Mouse (Mus musculus): ENCODE results near the gene Exo5. TPM values are rescaled to one million over a fixed set of nuclear protein-coding genes. Genes with fewer than 3 reads are reported as not detected.
A peak's percentile ranks its signal among the peaks of the same experiment; 100 is the strongest.

Gene Exo5
- total RNA-seq (2021), result 10 to 100 TPM in 1 of 2 experiments, 1 to 10 TPM in 1; 9.4 to 10.1 TPM
- long read RNA-seq, experiment 1, transcript Exo5-201 (2 exons, 1,996 nt), result major isoform, 8 of 10 reads
- long read RNA-seq, experiment 1, partial matches to known transcripts, result 0 of 10 reads
- long read RNA-seq, experiment 1, other reads (novel, unspliced or antisense), result 1 of 10 reads
- long read RNA-seq, experiment 2, partial matches to known transcripts, result 0 of 4 reads
- long read RNA-seq, experiment 2, other reads (novel, unspliced or antisense), result 0 of 4 reads

DNA sequence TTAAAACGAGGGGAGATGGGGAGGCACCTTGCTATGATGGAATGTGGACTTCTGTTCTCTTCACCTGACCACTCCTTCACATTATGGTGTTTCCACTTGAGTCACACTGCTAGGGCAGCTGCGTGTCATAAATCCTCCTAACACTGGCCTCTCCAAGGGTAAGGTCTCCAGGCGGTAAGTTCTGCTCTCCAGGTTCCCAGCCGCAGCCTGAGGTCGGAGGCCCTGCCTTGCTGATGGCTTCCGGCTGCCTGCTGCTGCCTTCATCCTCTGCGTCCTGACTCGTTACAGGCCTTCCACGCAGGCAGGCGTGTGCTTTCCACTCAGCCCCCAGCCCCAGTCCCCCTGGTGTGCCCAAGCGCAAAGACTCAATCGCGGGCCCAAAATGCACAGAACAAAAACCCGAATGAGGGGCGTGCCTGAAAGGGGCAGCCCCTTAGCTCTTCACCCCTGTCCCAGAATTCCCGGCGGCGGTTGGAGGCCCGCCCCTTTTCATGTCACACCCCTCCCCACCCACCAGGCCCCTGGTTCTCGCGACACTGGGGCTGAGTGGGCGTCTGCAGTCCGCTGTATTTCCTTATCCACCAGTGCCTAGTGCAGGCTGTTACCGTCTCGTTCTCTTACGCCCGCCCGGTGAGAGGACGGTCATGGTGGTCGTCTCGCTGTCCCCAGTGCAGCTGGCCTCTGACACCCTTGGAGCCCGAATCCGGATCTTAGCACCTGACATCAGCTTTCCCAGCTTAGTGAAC, at the start of gene Exo5:
Gene Exo5, minus strand, starts transcription at position 464 of the 746 bp plus-strand sequence.
- DNase-seq (ENCODE audit: low spot score in 2 of 2), result peak; percentile 86 to 88

DNA sequence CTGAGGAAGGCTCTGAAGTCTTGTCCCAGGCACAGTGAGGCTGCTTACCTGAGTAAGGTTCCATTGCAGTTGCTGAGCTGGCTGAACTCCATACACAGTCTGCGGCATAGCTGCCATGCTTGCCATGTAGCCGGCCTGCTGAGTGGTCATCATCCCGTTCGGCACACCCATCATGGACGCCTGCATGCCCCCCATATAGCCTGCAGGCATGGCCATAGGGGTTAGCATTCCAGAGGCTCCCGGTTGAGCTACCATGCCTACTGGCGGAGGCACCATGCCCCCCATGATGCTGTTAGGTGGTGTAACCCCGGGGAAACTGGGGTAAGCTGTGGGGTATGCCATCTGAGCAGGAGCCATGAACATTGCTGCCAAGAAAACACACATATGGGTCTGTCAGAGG, 47.0 kb upstream of the Exo5 start:
- no peak for DNase-seq (ENCODE audit: low spot score in 2 of 2)

DNA sequence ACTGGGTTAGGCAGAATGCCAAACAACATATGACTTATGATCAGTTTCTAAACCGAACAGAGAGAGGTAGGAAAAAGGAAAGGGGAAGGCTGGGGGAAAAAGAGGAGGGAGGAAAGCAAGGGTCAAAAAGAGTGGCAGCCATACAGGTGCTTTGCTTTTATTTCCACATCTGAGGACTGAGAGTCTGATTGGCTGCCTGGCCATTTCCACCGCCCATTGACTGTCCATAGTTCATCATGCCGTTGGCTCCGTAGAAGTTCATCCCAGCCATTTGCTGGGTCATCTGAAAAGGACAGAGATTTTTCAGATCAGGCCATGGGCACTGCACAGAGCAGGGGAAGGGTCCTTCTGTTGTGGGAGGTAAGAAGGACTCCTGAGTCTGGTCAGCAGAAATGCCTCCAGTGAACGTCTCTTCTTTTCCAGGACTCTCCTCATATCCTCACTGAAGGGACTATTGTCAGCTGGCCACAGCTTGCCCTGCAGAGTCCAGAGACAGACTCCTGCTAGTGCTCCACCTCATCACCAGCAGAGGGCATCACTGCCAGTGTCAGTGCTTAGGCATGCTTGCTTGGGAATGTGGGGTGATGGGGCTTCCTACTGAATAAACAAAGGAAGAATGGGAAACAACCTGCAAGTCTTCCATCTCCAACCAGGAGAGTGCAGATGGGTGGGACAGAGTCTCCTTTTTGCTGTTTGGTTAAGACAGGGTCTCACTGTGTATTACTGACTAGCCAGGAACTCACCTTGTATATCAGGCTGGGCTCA, 44.7 kb upstream of the Exo5 start:
- DNase-seq (ENCODE audit: low spot score in 2 of 2), result peak; percentile 35 to 39

DNA sequence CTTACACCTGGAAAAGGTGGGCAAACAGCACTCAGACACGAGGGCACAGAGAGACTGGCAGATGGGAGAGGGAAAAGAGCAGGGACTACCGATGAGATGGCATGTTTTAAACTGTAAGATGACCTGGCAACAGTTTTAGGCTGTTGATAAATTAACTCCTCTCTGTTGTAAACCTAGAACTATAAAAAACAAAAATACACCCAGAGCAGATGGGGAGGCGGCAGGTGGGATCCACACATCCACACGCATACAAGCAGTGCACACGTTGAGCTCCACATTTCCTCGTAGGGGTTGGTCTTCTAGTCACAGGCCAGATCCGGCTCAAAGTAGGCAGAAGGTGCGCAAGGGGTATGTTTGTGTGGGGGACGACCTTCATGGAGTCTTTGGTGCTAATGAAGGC, 43.7 kb upstream of the Exo5 start:
- DNase-seq (ENCODE audit: low spot score in 2 of 2), result no peak

DNA sequence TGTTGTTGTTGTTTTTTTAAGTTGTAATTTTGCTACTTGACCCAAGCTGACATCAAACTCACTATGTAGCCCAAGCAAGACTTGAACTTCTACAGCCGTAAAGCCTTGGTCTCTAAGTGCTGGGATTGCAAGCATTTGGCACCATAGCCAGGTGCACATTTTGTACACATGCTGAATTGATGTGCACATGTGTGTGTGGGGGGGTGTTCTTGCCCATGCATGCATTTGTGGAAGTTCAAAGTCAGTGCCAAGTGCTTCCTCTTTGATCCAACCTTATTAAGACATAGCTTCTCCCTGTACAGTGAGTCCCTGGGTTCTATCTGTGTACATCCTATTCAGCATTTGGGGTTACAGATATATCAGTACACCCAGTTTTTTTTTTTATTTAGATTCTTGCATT, 30.8 kb upstream of the Exo5 start:
- DNase-seq (ENCODE audit: low spot score in 2 of 2), result no peak

DNA sequence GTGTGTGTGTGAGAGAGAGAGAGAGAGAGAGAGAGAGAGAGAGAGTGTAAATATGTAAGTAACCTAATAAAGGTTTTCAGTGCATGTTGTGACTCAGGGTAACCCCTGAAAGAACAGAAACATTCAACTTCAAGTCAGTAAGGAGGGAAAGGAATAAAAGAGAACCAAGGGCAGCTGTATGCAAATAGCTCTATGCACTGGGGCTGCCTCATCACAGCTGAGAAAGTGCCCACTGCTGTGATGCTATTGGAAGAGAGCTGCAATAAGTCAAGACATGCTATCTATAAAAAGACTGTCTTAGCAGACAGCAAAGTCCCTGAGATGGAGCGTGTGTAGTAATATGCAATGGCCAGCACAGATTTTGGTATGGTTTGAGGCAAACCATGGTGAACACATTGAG, 28.9 kb upstream of the Exo5 start:
- DNase-seq (ENCODE audit: low spot score in 2 of 2), result no peak

DNA sequence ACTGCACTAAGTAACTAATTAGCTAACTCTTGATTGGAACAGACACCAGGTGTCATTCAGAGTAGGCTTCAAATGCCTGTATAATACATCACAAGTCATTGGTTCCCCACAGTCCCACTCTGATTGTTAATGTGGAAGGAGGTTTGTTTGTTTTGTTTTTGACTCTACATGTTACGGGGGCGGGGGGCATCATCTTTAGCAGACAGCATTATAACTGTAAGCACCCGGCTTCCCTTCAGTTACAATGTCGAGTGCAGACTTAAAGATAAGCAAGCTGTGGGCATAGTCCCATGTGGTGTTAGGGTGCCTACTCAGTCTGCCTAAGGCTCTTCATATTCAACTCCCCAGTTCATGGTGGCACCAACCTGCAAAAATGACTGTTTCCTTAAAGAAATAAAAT, 28.2 kb upstream of the Exo5 start:
- no peak for DNase-seq (ENCODE audit: low spot score in 2 of 2)

DNA sequence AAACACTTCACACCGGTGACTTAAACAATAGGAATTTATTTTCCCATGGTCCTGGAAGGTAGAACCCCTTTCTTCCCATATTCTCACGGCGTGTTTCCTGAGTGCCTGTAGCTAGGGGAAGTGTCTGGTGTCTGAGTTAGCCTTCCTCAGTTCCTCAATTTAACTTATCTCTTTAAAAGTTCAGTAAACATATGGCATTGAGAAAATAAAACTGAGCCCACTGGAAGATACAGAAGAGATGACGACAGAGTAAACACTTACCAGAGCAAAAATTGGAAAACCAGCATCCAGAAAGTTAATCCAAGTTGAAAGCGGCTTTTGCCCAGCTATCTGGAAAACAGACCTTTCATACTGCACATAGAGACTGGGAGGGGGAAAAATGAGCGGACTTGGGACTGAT, 27.3 kb upstream of the Exo5 start:
- no peak for DNase-seq (ENCODE audit: low spot score in 2 of 2)

DNA sequence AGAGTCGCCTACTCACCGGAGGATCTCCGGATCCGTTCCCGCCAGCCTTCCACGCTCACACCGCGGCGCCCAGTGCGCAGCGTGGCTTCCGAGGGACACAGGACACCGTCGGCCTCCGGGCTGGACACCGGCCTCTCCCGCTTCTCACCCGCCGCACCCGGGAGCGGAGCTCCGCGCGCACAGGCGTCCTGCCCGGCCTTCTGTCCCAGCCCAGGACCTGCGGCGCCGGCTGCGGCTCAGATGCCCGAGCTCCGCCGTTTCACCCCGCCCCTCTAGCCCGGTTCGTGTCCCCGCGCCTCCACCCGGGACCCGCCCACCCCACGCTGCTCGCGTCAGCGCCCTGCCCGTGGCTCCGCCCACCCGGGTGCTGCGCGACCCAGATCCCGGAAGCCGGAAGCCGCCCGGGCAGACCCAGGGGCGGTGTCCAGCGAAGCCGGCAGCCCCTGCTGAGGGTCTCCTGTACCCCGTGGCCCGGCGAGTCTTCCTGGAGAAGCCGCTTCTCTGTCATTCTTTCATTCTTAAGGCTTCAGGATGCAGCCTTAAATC, 26.7 kb upstream of the Exo5 start, which contains the start of gene Zfp69:
Gene Zfp69, minus strand, starts transcription at position 272 of the 546 bp plus-strand sequence.
- DNase-seq (ENCODE audit: low spot score in 2 of 2), result peak; percentile 76 to 84

DNA sequence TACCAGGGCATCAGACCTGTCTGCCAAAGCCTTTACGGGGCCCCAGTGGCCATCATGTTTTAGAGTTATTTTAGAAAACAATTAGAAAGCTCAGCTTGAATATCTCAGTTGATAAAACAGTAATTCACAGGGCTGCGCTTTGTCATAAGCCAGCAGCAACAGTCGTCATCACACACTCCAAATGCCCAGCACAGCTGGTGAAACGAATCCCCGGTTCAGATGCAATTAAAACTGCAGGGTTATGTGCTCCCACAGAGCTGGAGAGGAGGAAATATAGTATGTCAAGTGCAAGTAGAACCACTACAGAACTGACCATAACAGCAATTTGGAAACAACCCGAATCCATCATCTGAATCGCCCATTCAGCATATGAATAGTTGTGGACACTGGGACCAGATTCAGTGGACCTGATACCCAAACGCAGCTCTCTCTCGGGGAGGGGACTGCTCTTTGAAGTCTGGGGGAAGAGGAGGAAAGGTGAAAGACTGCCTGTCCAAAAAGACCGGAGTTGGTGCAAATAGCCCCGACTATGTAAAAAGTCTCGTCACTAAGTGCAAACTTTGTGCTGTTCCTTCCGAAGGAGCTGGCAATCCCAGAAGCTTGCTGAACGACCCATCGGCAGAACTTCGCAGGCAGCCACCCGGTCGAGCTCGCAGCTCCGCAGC, 26.1 kb upstream of the Exo5 start:
- DNase-seq (ENCODE audit: low spot score in 2 of 2), result no peak

DNA sequence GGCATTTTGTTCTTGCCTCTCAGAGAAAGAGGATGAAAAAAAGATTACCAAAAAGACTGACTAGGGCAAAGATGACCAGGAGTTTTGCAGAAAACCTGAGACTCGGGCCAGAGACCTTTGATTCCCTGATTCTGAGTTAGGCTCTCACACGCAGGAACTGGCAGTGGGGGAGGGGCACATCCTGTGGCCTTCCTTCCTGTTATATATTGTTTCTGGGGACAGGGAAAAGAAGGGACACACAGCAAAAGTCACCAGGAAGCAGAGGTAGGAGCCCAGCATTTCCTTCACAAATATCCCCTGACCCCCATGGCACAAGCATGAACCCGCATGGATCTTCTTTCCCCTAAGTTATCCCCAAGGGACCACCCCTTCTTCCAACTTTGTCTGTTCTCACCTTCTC, 24.1 kb upstream of the Exo5 start:
- no peak for DNase-seq (ENCODE audit: low spot score in 2 of 2)

DNA sequence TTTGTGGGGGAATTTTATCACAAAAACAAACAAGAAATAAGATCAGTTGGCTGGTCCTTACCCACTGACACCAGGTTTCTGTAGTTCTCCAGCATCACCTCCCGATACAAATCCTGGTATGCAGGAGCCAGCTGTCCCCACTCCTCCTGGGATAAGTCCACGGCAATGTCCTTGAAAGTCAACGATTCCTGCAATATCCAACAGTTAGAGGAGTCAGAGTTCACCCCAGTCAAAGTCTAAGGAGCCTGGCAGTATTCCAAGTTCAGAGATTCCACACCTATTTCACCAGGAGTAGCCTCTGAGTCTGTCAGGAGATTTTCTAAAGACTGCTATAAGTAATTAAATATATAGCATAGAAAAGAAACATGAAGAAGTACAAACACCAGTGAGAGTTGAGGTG, 10.2 kb upstream of the Exo5 start:
- DNase-seq (ENCODE audit: low spot score in 2 of 2), result no peak

DNA sequence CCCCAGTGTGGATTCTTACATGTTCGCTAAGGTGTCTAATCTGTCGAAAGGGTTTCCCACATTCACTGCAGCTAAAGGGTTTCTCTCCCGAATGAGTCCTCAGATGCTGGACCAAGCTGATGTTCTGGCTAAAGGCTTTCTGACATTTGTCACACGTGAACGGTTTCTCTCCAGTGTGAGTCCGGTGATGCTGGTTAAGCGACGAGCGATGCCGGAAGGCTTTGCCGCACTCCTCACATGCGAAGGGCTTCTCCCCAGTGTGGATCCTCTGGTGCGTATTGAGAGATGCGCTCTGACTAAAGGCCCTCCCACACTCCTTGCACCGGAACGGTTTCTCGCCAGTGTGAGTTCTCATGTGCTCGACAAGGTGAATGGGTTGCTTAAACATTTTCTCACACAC, 5.9 kb upstream of the Exo5 start:
- no peak for DNase-seq (ENCODE audit: low spot score in 2 of 2)

DNA sequence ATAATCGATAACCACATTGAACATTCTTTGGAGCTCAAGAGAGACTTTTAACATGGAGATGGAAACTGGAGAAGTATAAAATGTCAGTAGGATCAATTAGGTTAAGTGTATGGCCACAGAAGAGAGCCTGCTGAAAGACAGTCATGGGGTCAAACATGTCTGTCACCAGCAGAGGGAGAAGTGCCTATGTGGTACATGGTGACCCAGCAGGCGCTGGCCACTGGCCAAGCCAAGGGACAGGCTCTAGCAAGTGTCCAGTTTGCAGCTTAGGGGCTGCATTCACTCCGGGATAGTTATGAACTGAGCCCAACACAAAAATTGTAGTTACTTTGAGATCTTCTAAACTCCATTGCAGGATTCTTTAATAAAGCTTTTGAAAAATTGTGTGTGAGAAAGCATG, 3.9 kb upstream of the Exo5 start:
- DNase-seq (ENCODE audit: low spot score in 2 of 2), result no peak

DNA sequence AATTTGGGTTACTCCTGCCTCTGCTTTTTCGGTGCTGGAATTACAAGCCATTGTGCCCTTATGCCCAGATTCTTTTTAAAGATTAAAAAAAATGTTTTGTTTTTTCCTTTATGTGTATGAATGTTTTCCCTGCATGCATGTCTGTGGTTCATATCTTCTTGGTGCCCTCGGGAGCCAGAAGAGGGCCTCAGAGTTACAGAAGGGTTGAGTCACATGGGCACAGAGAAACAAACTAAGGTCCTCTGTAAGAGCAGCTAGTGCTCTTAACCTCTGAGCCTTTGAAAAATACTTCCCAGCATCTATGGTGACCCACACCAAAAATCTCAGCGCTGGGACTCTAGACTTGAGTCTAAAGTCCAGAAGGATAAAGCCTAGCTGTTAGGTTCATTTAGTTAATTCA, 569 bp upstream of the Exo5 start:
- DNase-seq (ENCODE audit: low spot score in 2 of 2), result no peak

DNA sequence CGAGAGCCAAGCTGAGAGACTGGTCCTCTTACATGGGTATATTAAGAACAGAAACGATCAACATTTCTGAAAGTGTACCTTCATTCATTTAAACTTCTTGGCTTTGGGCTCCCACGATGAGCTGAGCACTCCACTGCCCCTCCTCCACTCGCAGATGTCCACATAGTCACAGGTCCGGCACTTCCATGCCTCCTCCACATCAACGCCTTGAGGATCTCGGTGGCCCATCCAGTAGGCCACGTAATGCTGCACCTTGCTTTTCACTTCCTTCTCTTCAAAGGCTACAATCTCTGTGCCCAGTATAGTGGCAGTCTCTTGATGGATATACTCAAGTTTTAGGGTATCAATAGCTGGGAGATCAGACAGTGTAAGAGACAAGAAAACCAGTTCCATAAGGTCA, 3.4 kb downstream of the Exo5 start:
- no peak for DNase-seq (ENCODE audit: low spot score in 2 of 2)

DNA sequence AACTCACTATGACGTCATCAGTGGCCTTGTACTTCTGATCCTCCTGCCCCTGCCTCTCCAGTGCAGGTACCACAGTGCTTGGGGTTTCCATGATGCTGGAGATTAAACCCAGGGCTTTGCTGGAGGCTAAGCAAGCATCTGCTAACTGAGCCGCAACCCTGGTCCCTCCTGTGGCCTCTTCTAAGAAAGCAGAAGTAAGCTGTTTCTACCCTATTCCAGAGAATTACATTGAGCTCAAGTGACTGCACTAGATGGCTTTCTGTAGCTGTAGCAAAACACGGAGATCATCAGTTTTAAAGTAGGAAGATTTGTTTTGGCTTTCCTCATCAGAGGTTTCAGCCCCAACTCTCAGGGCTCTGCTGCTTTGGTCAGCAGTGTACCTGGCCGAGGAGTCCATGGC, 10.3 kb downstream of the Exo5 start:
- no peak for DNase-seq (ENCODE audit: low spot score in 2 of 2)

DNA sequence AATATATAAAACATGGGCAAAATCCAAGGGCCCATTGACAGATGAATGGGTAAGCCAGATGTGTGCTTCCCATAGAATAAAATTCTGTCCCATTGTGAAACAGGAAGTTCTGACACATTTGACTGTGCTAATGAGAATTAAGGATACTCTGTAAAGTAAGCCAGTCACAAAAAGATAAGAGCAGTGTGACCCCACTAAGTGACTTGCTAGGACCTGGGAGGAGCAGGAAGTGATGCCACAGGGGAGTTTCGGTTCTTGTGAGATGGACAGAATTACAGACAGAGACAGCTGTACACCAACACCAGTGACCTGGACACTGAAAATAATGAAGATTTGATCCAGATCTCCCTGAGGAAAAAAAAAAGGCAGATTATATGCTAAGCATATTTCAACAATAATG, 11.0 kb downstream of the Exo5 start:
- DNase-seq (ENCODE audit: low spot score in 2 of 2), result no peak

DNA sequence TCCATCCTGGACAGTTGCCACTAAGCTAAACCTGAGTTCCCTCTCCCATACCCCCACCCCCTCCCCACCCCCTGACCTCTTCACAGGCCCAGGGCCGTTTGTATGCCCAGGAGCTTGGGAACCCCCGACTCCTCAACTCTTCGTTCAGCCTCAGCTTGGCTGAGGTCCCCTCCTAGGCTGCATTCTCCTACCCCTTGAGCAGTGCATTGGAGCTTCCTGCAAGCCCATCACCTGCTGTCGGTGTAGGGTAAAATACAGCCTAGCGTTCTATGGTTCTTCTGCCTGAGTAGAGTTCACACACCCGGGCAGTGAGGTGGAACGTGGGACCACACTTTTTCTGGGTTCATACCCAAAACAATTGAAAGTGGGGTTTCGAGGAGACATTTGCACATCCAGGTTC, 11.4 kb downstream of the Exo5 start:
- DNase-seq (ENCODE audit: low spot score in 2 of 2), result no peak

DNA sequence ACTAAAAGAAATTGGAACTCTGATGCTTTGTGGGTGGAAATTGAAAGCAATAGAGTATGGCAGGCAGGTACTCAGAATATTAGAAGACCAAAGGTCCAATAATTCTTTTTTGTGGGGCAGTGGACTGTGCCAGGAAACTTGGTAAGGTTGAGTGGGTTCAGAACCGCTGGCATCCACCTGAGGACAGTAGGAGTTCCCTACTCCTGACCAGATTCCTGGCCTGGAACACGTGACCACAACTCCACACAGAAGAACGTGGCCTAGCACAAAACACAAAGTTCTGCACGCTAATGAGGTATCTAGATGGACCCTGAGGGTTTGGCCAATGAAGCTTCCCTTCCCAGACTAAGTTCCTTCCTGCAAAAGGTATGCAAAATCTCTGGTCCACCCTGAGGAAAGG, 12.0 kb downstream of the Exo5 start:
- no peak for DNase-seq (ENCODE audit: low spot score in 2 of 2)

DNA sequence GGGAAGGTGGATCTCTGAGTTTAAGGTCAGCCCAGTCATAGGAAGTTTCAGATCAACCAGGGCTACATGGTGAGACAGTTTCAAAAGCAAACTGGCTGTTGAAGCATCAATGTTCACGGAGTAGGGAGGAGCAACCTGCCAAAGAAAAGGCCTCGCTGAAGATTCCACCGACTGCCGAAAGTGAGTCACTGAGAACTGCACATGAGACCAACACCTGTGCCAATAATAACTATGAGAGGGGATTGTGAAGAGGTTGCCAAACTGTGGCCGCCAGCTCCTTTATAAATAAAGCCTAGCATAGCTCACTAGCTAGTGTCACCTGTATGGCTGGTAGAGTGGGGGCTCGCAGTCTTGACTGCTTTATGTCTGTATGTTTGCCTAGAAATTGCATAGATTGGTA, 13.7 kb downstream of the Exo5 start:
- DNase-seq (ENCODE audit: low spot score in 2 of 2), result no peak
